Mouse (Mus musculus) MEL (cell line): ENCODE measurements around the gene 4430402I18Rik. TPM values are rescaled to one million over a fixed set of nuclear protein-coding genes. Genes with fewer than 3 reads are reported as not detected.

Source experiments
- DNase-seq: peaks from one replicate; pipeline ENCODE4 v3.0.0; 2011; ENCODE audit warnings: low read depth, low spot score
- H3K27ac ChIP-seq: 2 replicates; pipeline ENCODE4 v1.5.1; 2012; ENCODE audit warnings: low read depth, mild to moderate bottlenecking, control low read depth, low read length, moderate library complexity; ENCODE audit not compliant: control insufficient read depth
- H3K27me3 ChIP-seq, 2 experiments: fragments of 150-350 bp in 1 of 2; sonication (generic) in 1 of 2; 2 replicates each; pipeline ENCODE4 v1.6.1; 2012; ENCODE audit warnings: low read length in 2 of 2, mild to moderate bottlenecking in 2 of 2, improper control_type of control experiment in 1 of 2, moderate library complexity in 1 of 2; ENCODE audit not compliant: insufficient read depth in 2 of 2, control insufficient read depth in 1 of 2
- H3K36me3 ChIP-seq, 2 experiments: 2 replicates each; pipeline ENCODE4 v1.6.1; 2012 to 2014; ENCODE audit warnings: low read length in 2 of 2, improper control_type of control experiment in 1 of 2, inconsistent platforms in 1 of 2, mild to moderate bottlenecking in 1 of 2; ENCODE audit not compliant: insufficient read depth in 2 of 2, control insufficient read depth in 1 of 2
- H3K4me1 ChIP-seq, 2 experiments: fragments of 150-350 bp in 1 of 2; sonication (generic) in 1 of 2; 2 replicates each; pipeline ENCODE4 v1.6.1; 2012; ENCODE audit warnings: low read length in 2 of 2, improper control_type of control experiment in 1 of 2, mild to moderate bottlenecking in 1 of 2; ENCODE audit not compliant: insufficient read depth in 2 of 2, control insufficient read depth in 1 of 2
- H3K4me3 ChIP-seq, 2 experiments: fragments of 150-350 bp in 1 of 2; sonication (generic) in 1 of 2; 2 replicates each; pipeline ENCODE4 v1.5.1; 2012; ENCODE audit warnings: low read depth in 2 of 2, low read length in 2 of 2, mild to moderate bottlenecking in 2 of 2, moderate library complexity in 2 of 2, control low read depth in 1 of 2, improper control_type of control experiment in 1 of 2; ENCODE audit not compliant: control insufficient read depth in 1 of 2, insufficient read depth in 1 of 2
- H3K79me2 ChIP-seq: 2 replicates; pipeline ENCODE4 v1.6.1; 2012; ENCODE audit warnings: mild to moderate bottlenecking, low read length, moderate library complexity; ENCODE audit not compliant: control insufficient read depth, poor library complexity, insufficient read depth
- H3K9ac ChIP-seq: 2 replicates; pipeline ENCODE4 v1.6.1; 2012; ENCODE audit warnings: low read depth, mild to moderate bottlenecking, control low read depth, low read length, moderate library complexity; ENCODE audit not compliant: control insufficient read depth, poor library complexity, severe bottlenecking
- H3K9me3 ChIP-seq: fragments of 150-350 bp; sonication (generic); replicated peaks from 2 replicates; pipeline ENCODE4 v1.6.1; 2012; ENCODE audit warnings: mild to moderate bottlenecking, low read length, improper control_type of control experiment, moderate library complexity; ENCODE audit not compliant: insufficient read depth
- BHLHE40 ChIP-seq: IDR thresholded peaks from 2 replicates; pipeline ENCODE4 v1.6.1; 2012; ENCODE audit warnings: low read depth, mild to moderate bottlenecking, inconsistent platforms, low read length, improper control_type of control experiment, borderline replicate concordance
- CHD2 ChIP-seq: IDR thresholded peaks from 2 replicates; pipeline ENCODE4 v1.6.1; 2011; ENCODE audit warnings: low read length, improper control_type of control experiment
- GATA1 ChIP-seq: IDR thresholded peaks from 2 replicates; pipeline ENCODE4 v1.6.1; 2011; ENCODE audit warnings: low read depth, low read length, improper control_type of control experiment
- HCFC1 ChIP-seq: IDR thresholded peaks from 2 replicates; pipeline ENCODE4 v1.6.1; 2012; ENCODE audit warnings: low read depth, mild to moderate bottlenecking, inconsistent platforms, low read length, improper control_type of control experiment, moderate library complexity
- JUND ChIP-seq: IDR thresholded peaks from 2 replicates; pipeline ENCODE4 v1.6.1; 2011; ENCODE audit warnings: low read depth, mild to moderate bottlenecking, improper control_type of control experiment, low read length
- MAX ChIP-seq: IDR thresholded peaks from 2 replicates; pipeline ENCODE4 v1.6.1; 2011; ENCODE audit warnings: low read length, improper control_type of control experiment
- MAZ ChIP-seq: IDR thresholded peaks from 2 replicates; pipeline ENCODE4 v1.6.1; 2012; ENCODE audit warnings: low read depth, mild to moderate bottlenecking, inconsistent platforms, low read length, improper control_type of control experiment
- MEF2A ChIP-seq: IDR thresholded peaks from 2 replicates; pipeline ENCODE4 v1.6.1; 2014; ENCODE audit warnings: low read depth, mild to moderate bottlenecking, inconsistent platforms, low read length, improper control_type of control experiment; ENCODE audit not compliant: poor library complexity, insufficient replicate concordance, severe bottlenecking; ENCODE audit errors: extremely low read depth
- MYC ChIP-seq: IDR thresholded peaks from 2 replicates; pipeline ENCODE4 v1.6.1; 2011; ENCODE audit warnings: low read depth, mild to moderate bottlenecking, low read length, improper control_type of control experiment, moderate library complexity
- NELFE ChIP-seq: IDR thresholded peaks from 2 replicates; pipeline ENCODE4 v1.6.1; 2011; ENCODE audit warnings: low read depth, low read length, improper control_type of control experiment
- NRF1 ChIP-seq: IDR thresholded peaks from 2 replicates; pipeline ENCODE4 v1.6.1; 2014; ENCODE audit warnings: low read depth, mild to moderate bottlenecking, inconsistent platforms, low read length, improper control_type of control experiment, moderate library complexity; ENCODE audit not compliant: poor library complexity, insufficient read depth, severe bottlenecking
- POLR2A ChIP-seq, 2 experiments: IDR thresholded peaks; 2 replicates each; pipeline ENCODE4 v1.6.1; 2011 to 2012; ENCODE audit warnings: low read length in 2 of 2, mild to moderate bottlenecking in 2 of 2, control low read depth in 1 of 2, improper control_type of control experiment in 1 of 2, low read depth in 1 of 2, moderate library complexity in 1 of 2; ENCODE audit not compliant: control insufficient read depth in 1 of 2, insufficient read depth in 1 of 2, poor library complexity in 1 of 2
- RCOR1 ChIP-seq: IDR thresholded peaks from 2 replicates; pipeline ENCODE4 v1.6.1; 2012; ENCODE audit warnings: low read depth, mild to moderate bottlenecking, inconsistent platforms, low read length, improper control_type of control experiment
- SMC3 ChIP-seq: IDR thresholded peaks from 2 replicates; pipeline ENCODE4 v1.6.1; 2011; ENCODE audit warnings: low read depth, low read length, improper control_type of control experiment
- TBP ChIP-seq: IDR thresholded peaks from 2 replicates; pipeline ENCODE4 v1.8.0; 2011; ENCODE audit warnings: low read depth, low read length, improper control_type of control experiment
- TCF12 ChIP-seq: IDR thresholded peaks from 2 replicates; pipeline ENCODE4 v1.6.1; 2014; ENCODE audit warnings: low read depth, mild to moderate bottlenecking, inconsistent platforms, low read length, improper control_type of control experiment, moderate library complexity
- ZMIZ1 ChIP-seq: IDR thresholded peaks from 2 replicates; pipeline ENCODE4 v1.6.1; 2012; ENCODE audit warnings: low read depth, mild to moderate bottlenecking, inconsistent platforms, low read length, improper control_type of control experiment, moderate library complexity
- ZNF384 ChIP-seq: IDR thresholded peaks from 2 replicates; pipeline ENCODE4 v1.6.1; 2012; ENCODE audit warnings: low read depth, mild to moderate bottlenecking, inconsistent platforms, low read length, improper control_type of control experiment
- polyA plus RNA-seq, 2 experiments: library from polyadenylated mRNA; stranded (reverse) in 1 of 2; unstranded in 1 of 2; fragments of >175 nt in 1 of 2; fragments of >200 nt in 1 of 2; gene quantifications; 2 replicates each; pipeline versions ENCODE4 v1.2.1 to v1.2.4; 2012; ENCODE audit warnings: low replicate concordance in 2 of 2, low read depth in 1 of 2; ENCODE audit not compliant: insufficient read length in 2 of 2, insufficient read depth in 1 of 2, missing spikeins in 1 of 2
- total RNA-seq: library from RNA; depleted of rRNA; stranded (reverse); fragments of 300-350 nt; gene quantifications from 2 replicates; pipeline ENCODE4 v1.2.3, GENCODE M21; 2012

The 4430402I18Rik gene
- total and polyA plus RNA-seq, 3 experiments, result not detected

- DNase-seq, result no peak
- no peak overlapping the region for H3K9ac ChIP-seq
- TF ChIP-seq GATA1, result no peak
- no peak for TF ChIP-seq MAX
- no peak for TF ChIP-seq HCFC1
- TF ChIP-seq NELFE, result no peak
- TF ChIP-seq MEF2A, result no peak
- TF ChIP-seq NRF1, result no peak
- no peak for TF ChIP-seq MYC
These were observed 107.4 kb downstream of the 4430402I18Rik start for GRCm38 (mm10) chr19:28860246-28860645.

DNA sequence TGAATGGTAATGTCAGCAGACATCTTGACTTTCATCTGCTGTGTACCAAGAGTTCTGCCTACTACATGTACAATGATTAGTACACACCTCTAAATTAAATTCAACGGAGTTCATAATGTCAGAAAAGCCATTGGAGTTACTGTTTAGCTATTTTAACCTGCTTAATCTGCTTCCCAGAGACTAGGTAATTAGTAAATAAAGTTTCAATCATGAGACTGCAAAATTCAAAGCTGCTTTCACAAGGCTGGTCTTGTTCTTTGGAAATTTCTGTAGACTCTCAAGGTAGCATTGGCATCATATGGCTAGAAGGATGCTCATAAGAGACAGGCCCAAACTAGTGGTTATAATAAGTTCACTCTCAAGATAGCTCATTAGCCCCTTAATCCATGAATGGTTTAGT is 112.8 kb downstream of the 4430402I18Rik start:
- Histone ChIP-seq H3K9me3 (no peaks in the 10 kb centered on the region), H3K36me3 (no peaks in the 10 kb centered on the region), H3K4me3 (no peak overlapping the region), H3K27me3 (no peaks in the 10 kb centered on the region), H3K9ac (no peak overlapping the region), H3K27ac (no peak overlapping the region), H3K79me2 (no peaks in the 10 kb centered on the region), H3K4me1 (no peaks in the 10 kb centered on the region)
- no peak for DNase-seq
- TF ChIP-seq TCF12, result no peak
- no peak for TF ChIP-seq BHLHE40
- TF ChIP-seq MAZ, result no peak
- no peak for TF ChIP-seq HCFC1
- no peak for TF ChIP-seq TBP
- no peak for TF ChIP-seq JUND
- no peak for TF ChIP-seq POLR2A (IDR thresholded peaks at IDR 0.05; ENCODE audit: control insufficient read depth in 1 of 2, insufficient read depth in 1 of 2, low read depth in 1 of 2, low read length in 2 of 2, poor library complexity in 1 of 2)
- no peak for TF ChIP-seq MYC
- TF ChIP-seq RCOR1, result no peak
- no peak for TF ChIP-seq SMC3
- TF ChIP-seq ZNF384, result no peak

More at GRCm38 (mm10) chr19:28860246-28860645, 107.4 kb downstream of the 4430402I18Rik start:
- Histone ChIP-seq H3K27ac (no peak overlapping the region), H3K36me3 (no peaks in the 10 kb centered on the region), H3K79me2 (no peaks in the 10 kb centered on the region), H3K4me3 (no peak overlapping the region), H3K4me1 (no peaks in the 10 kb centered on the region), H3K9me3 (no peaks in the 10 kb centered on the region), H3K27me3 (no peaks in the 10 kb centered on the region)

GRCm38 (mm10) chr19:28852001-28852400 is 115.6 kb downstream of the 4430402I18Rik start:
- no peak overlapping the region for H3K9ac ChIP-seq
- H3K4me1 ChIP-seq, result no peaks in the 10 kb centered on the region
- no peak for DNase-seq
- no peaks in the 10 kb centered on the region for H3K79me2 ChIP-seq
- no peaks in the 10 kb centered on the region for H3K36me3 ChIP-seq
- H3K9me3 ChIP-seq, result no peaks in the 10 kb centered on the region
- TF ChIP-seq ZNF384 (no peak), TBP (no peak), MEF2A (no peak), JUND (no peak), GATA1 (no peak), RCOR1 (no peak), ZMIZ1 (no peak), CHD2 (no peak)
- H3K27ac ChIP-seq, result no peak overlapping the region
- H3K4me3 ChIP-seq, result no peak overlapping the region
- H3K27me3 ChIP-seq, result no peaks in the 10 kb centered on the region
